Mouse (Mus musculus) MEL (cell line): ENCODE results near the gene Bzw2. TPM values are rescaled to one million over a fixed set of nuclear protein-coding genes. Genes with fewer than 3 reads are reported as not detected.

ENCODE experiments used
- DNase-seq: peaks from one replicate; pipeline ENCODE4 v3.0.0; 2011; ENCODE audit warnings: low read depth, low spot score
- H3K27ac ChIP-seq: 2 replicates; pipeline ENCODE4 v1.5.1; 2012; ENCODE audit warnings: low read depth, mild to moderate bottlenecking, control low read depth, low read length, moderate library complexity; ENCODE audit not compliant: control insufficient read depth
- H3K27me3 ChIP-seq, 2 experiments: fragments of 150-350 bp in 1 of 2; sonication (generic) in 1 of 2; 2 replicates each; pipeline ENCODE4 v1.6.1; 2012; ENCODE audit warnings: low read length in 2 of 2, mild to moderate bottlenecking in 2 of 2, improper control_type of control experiment in 1 of 2, moderate library complexity in 1 of 2; ENCODE audit not compliant: insufficient read depth in 2 of 2, control insufficient read depth in 1 of 2
- H3K36me3 ChIP-seq, 2 experiments: 2 replicates each; pipeline ENCODE4 v1.6.1; 2012 to 2014; ENCODE audit warnings: low read length in 2 of 2, improper control_type of control experiment in 1 of 2, inconsistent platforms in 1 of 2, mild to moderate bottlenecking in 1 of 2; ENCODE audit not compliant: insufficient read depth in 2 of 2, control insufficient read depth in 1 of 2
- H3K4me1 ChIP-seq, 2 experiments: fragments of 150-350 bp in 1 of 2; sonication (generic) in 1 of 2; 2 replicates each; pipeline ENCODE4 v1.6.1; 2012; ENCODE audit warnings: low read length in 2 of 2, improper control_type of control experiment in 1 of 2, mild to moderate bottlenecking in 1 of 2; ENCODE audit not compliant: insufficient read depth in 2 of 2, control insufficient read depth in 1 of 2
- H3K4me3 ChIP-seq, 2 experiments: fragments of 150-350 bp in 1 of 2; sonication (generic) in 1 of 2; 2 replicates each; pipeline ENCODE4 v1.5.1; 2012; ENCODE audit warnings: low read depth in 2 of 2, low read length in 2 of 2, mild to moderate bottlenecking in 2 of 2, moderate library complexity in 2 of 2, control low read depth in 1 of 2, improper control_type of control experiment in 1 of 2; ENCODE audit not compliant: control insufficient read depth in 1 of 2, insufficient read depth in 1 of 2
- H3K79me2 ChIP-seq: 2 replicates; pipeline ENCODE4 v1.6.1; 2012; ENCODE audit warnings: mild to moderate bottlenecking, low read length, moderate library complexity; ENCODE audit not compliant: control insufficient read depth, poor library complexity, insufficient read depth
- H3K9ac ChIP-seq: 2 replicates; pipeline ENCODE4 v1.6.1; 2012; ENCODE audit warnings: low read depth, mild to moderate bottlenecking, control low read depth, low read length, moderate library complexity; ENCODE audit not compliant: control insufficient read depth, poor library complexity, severe bottlenecking
- H3K9me3 ChIP-seq: fragments of 150-350 bp; sonication (generic); replicated peaks from 2 replicates; pipeline ENCODE4 v1.6.1; 2012; ENCODE audit warnings: mild to moderate bottlenecking, low read length, improper control_type of control experiment, moderate library complexity; ENCODE audit not compliant: insufficient read depth
- BHLHE40 ChIP-seq: IDR thresholded peaks from 2 replicates; pipeline ENCODE4 v1.6.1; 2012; ENCODE audit warnings: low read depth, mild to moderate bottlenecking, inconsistent platforms, low read length, improper control_type of control experiment, borderline replicate concordance
- CHD1 ChIP-seq: IDR thresholded peaks from 2 replicates; pipeline ENCODE4 v1.6.1; 2012; ENCODE audit warnings: low read depth, mild to moderate bottlenecking, inconsistent platforms, low read length, improper control_type of control experiment
- CHD2 ChIP-seq: IDR thresholded peaks from 2 replicates; pipeline ENCODE4 v1.6.1; 2011; ENCODE audit warnings: low read length, improper control_type of control experiment
- CTCF ChIP-seq, 3 experiments: IDR thresholded peaks in 2 of 3; conservative IDR thresholded peaks in 1 of 3; 2 replicates each; pipeline ENCODE4 v1.5.1; 2011 to 2012; ENCODE audit warnings: low read length in 3 of 3, low read depth in 2 of 3, mild to moderate bottlenecking in 2 of 3, improper control_type of control experiment in 1 of 3, inconsistent platforms in 1 of 3, mixed read lengths in 1 of 3, moderate library complexity in 1 of 3; ENCODE audit not compliant: control insufficient read depth in 1 of 3, insufficient read depth in 1 of 3, poor library complexity in 1 of 3, severe bottlenecking in 1 of 3
- E2F4 ChIP-seq: IDR thresholded peaks from 2 replicates; pipeline ENCODE4 v1.6.1; 2011; ENCODE audit warnings: low read depth, low read length, improper control_type of control experiment, borderline replicate concordance
- ELF1 ChIP-seq: IDR thresholded peaks from 2 replicates; pipeline ENCODE4 v1.6.1; 2014; ENCODE audit warnings: low read depth, mild to moderate bottlenecking, inconsistent platforms, low read length, improper control_type of control experiment, moderate library complexity
- EP300 ChIP-seq, 2 experiments: IDR thresholded peaks; 2 replicates each; pipeline ENCODE4 v1.6.1; 2011; ENCODE audit warnings: improper control_type of control experiment in 2 of 2, low read length in 2 of 2, low read depth in 1 of 2, mild to moderate bottlenecking in 1 of 2
- ETS1 ChIP-seq: IDR thresholded peaks from 2 replicates; pipeline ENCODE4 v1.6.1; 2012; ENCODE audit warnings: low read depth, mild to moderate bottlenecking, inconsistent platforms, low read length, improper control_type of control experiment, moderate library complexity
- GABPA ChIP-seq: IDR thresholded peaks from 2 replicates; pipeline ENCODE4 v1.6.1; 2012; ENCODE audit warnings: low read depth, mild to moderate bottlenecking, inconsistent platforms, low read length, improper control_type of control experiment, moderate library complexity
- GATA1 ChIP-seq: IDR thresholded peaks from 2 replicates; pipeline ENCODE4 v1.6.1; 2011; ENCODE audit warnings: low read depth, low read length, improper control_type of control experiment
- HCFC1 ChIP-seq: IDR thresholded peaks from 2 replicates; pipeline ENCODE4 v1.6.1; 2012; ENCODE audit warnings: low read depth, mild to moderate bottlenecking, inconsistent platforms, low read length, improper control_type of control experiment, moderate library complexity
- JUND ChIP-seq: IDR thresholded peaks from 2 replicates; pipeline ENCODE4 v1.6.1; 2011; ENCODE audit warnings: low read depth, mild to moderate bottlenecking, improper control_type of control experiment, low read length
- KAT2A ChIP-seq: conservative IDR thresholded peaks from 2 replicates; pipeline ENCODE4 v1.6.1; 2012; ENCODE audit warnings: low read depth, low read length, improper control_type of control experiment, inconsistent platforms
- MAFK ChIP-seq: IDR thresholded peaks from 2 replicates; pipeline ENCODE4 v1.6.1; 2011; ENCODE audit warnings: low read depth, mild to moderate bottlenecking, low read length, improper control_type of control experiment, borderline replicate concordance
- MAX ChIP-seq: IDR thresholded peaks from 2 replicates; pipeline ENCODE4 v1.6.1; 2011; ENCODE audit warnings: low read length, improper control_type of control experiment
- MAZ ChIP-seq: IDR thresholded peaks from 2 replicates; pipeline ENCODE4 v1.6.1; 2012; ENCODE audit warnings: low read depth, mild to moderate bottlenecking, inconsistent platforms, low read length, improper control_type of control experiment
- MEF2A ChIP-seq: IDR thresholded peaks from 2 replicates; pipeline ENCODE4 v1.6.1; 2014; ENCODE audit warnings: low read depth, mild to moderate bottlenecking, inconsistent platforms, low read length, improper control_type of control experiment; ENCODE audit not compliant: poor library complexity, insufficient replicate concordance, severe bottlenecking; ENCODE audit errors: extremely low read depth
- MXI1 ChIP-seq: IDR thresholded peaks from 2 replicates; pipeline ENCODE4 v1.6.1; 2011; ENCODE audit warnings: mild to moderate bottlenecking, low read depth, low read length, improper control_type of control experiment
- MYB ChIP-seq: IDR thresholded peaks from 2 replicates; pipeline ENCODE4 v1.6.1; 2011; ENCODE audit warnings: mild to moderate bottlenecking, low read depth, low read length, improper control_type of control experiment
- MYC ChIP-seq: IDR thresholded peaks from 2 replicates; pipeline ENCODE4 v1.6.1; 2011; ENCODE audit warnings: low read depth, mild to moderate bottlenecking, low read length, improper control_type of control experiment, moderate library complexity
- NELFE ChIP-seq: IDR thresholded peaks from 2 replicates; pipeline ENCODE4 v1.6.1; 2011; ENCODE audit warnings: low read depth, low read length, improper control_type of control experiment
- NRF1 ChIP-seq: IDR thresholded peaks from 2 replicates; pipeline ENCODE4 v1.6.1; 2014; ENCODE audit warnings: low read depth, mild to moderate bottlenecking, inconsistent platforms, low read length, improper control_type of control experiment, moderate library complexity; ENCODE audit not compliant: poor library complexity, insufficient read depth, severe bottlenecking
- POLR2A ChIP-seq, 2 experiments: IDR thresholded peaks; 2 replicates each; pipeline ENCODE4 v1.6.1; 2011 to 2012; ENCODE audit warnings: low read length in 2 of 2, mild to moderate bottlenecking in 2 of 2, control low read depth in 1 of 2, improper control_type of control experiment in 1 of 2, low read depth in 1 of 2, moderate library complexity in 1 of 2; ENCODE audit not compliant: control insufficient read depth in 1 of 2, insufficient read depth in 1 of 2, poor library complexity in 1 of 2
- POLR2AphosphoS2 ChIP-seq: IDR thresholded peaks from 2 replicates; pipeline ENCODE4 v1.6.1; 2011; ENCODE audit warnings: low read length, improper control_type of control experiment
- RAD21 ChIP-seq: IDR thresholded peaks from 2 replicates; pipeline ENCODE4 v1.6.1; 2011; ENCODE audit warnings: mild to moderate bottlenecking, low read depth, low read length, improper control_type of control experiment
- RCOR1 ChIP-seq: IDR thresholded peaks from 2 replicates; pipeline ENCODE4 v1.6.1; 2012; ENCODE audit warnings: low read depth, mild to moderate bottlenecking, inconsistent platforms, low read length, improper control_type of control experiment
- SIN3A ChIP-seq: IDR thresholded peaks from 2 replicates; pipeline ENCODE4 v1.6.1; 2012; ENCODE audit warnings: low read length, improper control_type of control experiment, inconsistent platforms
- TAL1 ChIP-seq: IDR thresholded peaks from 2 replicates; pipeline ENCODE4 v1.6.1; 2012; ENCODE audit warnings: mild to moderate bottlenecking, inconsistent platforms, low read length, moderate library complexity, mixed read lengths
- TBP ChIP-seq: IDR thresholded peaks from 2 replicates; pipeline ENCODE4 v1.8.0; 2011; ENCODE audit warnings: low read depth, low read length, improper control_type of control experiment
- TCF12 ChIP-seq: IDR thresholded peaks from 2 replicates; pipeline ENCODE4 v1.6.1; 2014; ENCODE audit warnings: low read depth, mild to moderate bottlenecking, inconsistent platforms, low read length, improper control_type of control experiment, moderate library complexity
- UBTF ChIP-seq: IDR thresholded peaks from 2 replicates; pipeline ENCODE4 v1.6.1; 2012; ENCODE audit warnings: low read depth, mild to moderate bottlenecking, inconsistent platforms, low read length, improper control_type of control experiment, moderate library complexity, borderline replicate concordance; ENCODE audit not compliant: insufficient read depth
- USF1 ChIP-seq: IDR thresholded peaks from 2 replicates; pipeline ENCODE4 v1.6.1; 2014; ENCODE audit warnings: low read depth, mild to moderate bottlenecking, inconsistent platforms, low read length, improper control_type of control experiment, moderate library complexity
- USF2 ChIP-seq, 2 experiments: IDR thresholded peaks; 2 replicates each; pipeline ENCODE4 v1.6.1; 2011 to 2012; ENCODE audit warnings: improper control_type of control experiment in 2 of 2, low read length in 2 of 2, borderline replicate concordance in 1 of 2, inconsistent platforms in 1 of 2, low read depth in 1 of 2, mild to moderate bottlenecking in 1 of 2; ENCODE audit not compliant: insufficient read depth in 1 of 2
- ZC3H11A ChIP-seq: IDR thresholded peaks from 2 replicates; pipeline ENCODE4 v1.6.1; 2012; ENCODE audit warnings: low read depth, mild to moderate bottlenecking, inconsistent platforms, low read length, improper control_type of control experiment
- ZKSCAN1 ChIP-seq: IDR thresholded peaks from 2 replicates; pipeline ENCODE4 v1.6.1; 2012; ENCODE audit warnings: low read depth, mild to moderate bottlenecking, inconsistent platforms, low read length, improper control_type of control experiment, moderate library complexity
- ZMIZ1 ChIP-seq: IDR thresholded peaks from 2 replicates; pipeline ENCODE4 v1.6.1; 2012; ENCODE audit warnings: low read depth, mild to moderate bottlenecking, inconsistent platforms, low read length, improper control_type of control experiment, moderate library complexity
- ZNF384 ChIP-seq: IDR thresholded peaks from 2 replicates; pipeline ENCODE4 v1.6.1; 2012; ENCODE audit warnings: low read depth, mild to moderate bottlenecking, inconsistent platforms, low read length, improper control_type of control experiment
- polyA plus RNA-seq, 2 experiments: library from polyadenylated mRNA; stranded (reverse) in 1 of 2; unstranded in 1 of 2; fragments of >175 nt in 1 of 2; fragments of >200 nt in 1 of 2; gene quantifications; 2 replicates each; pipeline versions ENCODE4 v1.2.1 to v1.2.4; 2012; ENCODE audit warnings: low replicate concordance in 2 of 2, low read depth in 1 of 2; ENCODE audit not compliant: insufficient read length in 2 of 2, insufficient read depth in 1 of 2, missing spikeins in 1 of 2
- total RNA-seq: library from RNA; depleted of rRNA; stranded (reverse); fragments of 300-350 nt; gene quantifications from 2 replicates; pipeline ENCODE4 v1.2.3, GENCODE M21; 2012

Bzw2 gene
- total and polyA plus RNA-seq, 3 experiments: 155 to 170 (median 157) TPM

DNA sequence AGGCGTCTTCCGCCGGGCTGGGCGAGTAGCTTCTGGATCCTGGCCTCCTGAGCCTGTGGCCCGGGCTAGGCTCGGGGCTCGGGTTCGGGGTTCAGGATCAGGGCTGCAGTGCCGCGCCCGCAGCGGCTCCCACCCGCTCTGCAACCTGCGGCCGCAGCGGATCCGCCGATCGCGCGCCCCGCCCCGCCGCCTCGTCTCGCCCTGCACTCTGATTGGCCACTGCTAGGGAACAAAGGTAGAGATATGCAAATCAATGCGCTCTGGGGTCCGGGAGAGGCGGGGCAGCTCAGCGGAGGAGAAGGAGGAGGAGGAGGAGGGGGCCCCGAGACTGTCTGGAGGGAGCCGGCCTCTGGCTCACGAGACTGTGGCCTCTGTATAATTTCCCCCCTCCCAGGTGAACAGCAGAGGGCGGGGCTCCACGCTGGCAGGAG, 115.5 kb downstream of the Bzw2 start, which contains the start of gene Tspan13:
Tspan13 (minus strand) TSS at position 153 of the 431 bp plus-strand sequence.
- DNase-seq: peak; percentile 95
- no peaks in the 10 kb centered on the region for H3K27me3 ChIP-seq
- peak within 1 kb of the TSS; percentile 6; the same call in 1 of the 2 replicates for H3K27ac ChIP-seq
- H3K36me3 ChIP-seq: peaks cover 0 to 11% of the 10 kb centered on the region in 2 experiments; a peak in 2 of 4 replicates
- no peaks in the 10 kb centered on the region for H3K9me3 ChIP-seq
- peaks cover 1% of the 10 kb centered on the region; the same call in 1 of the 2 replicates for H3K79me2 ChIP-seq
- H3K4me3 ChIP-seq: peak within 1 kb of the TSS; percentile 91 to 100
- H3K9ac ChIP-seq: peak within 1 kb of the TSS; percentile 80
- H3K4me1 ChIP-seq: peaks cover 8 to 13% of the 10 kb centered on the region in 2 experiments
- TF ChIP-seq USF1 (no peak), CHD1 (no peak), MXI1 (peak; percentile 29), TAL1 (no peak), EP300 (IDR thresholded peaks at IDR 0.05; ENCODE audit: low read depth in 1 of 2, low read length in 2 of 2) (no peak), GABPA (no peak), RAD21 (no peak), UBTF (no peak), HCFC1 (0 out of 2 replicates have a peak, but pooled peaks have one; percentile 15), BHLHE40 (peak; percentile 85), TCF12 (peak; percentile 65), RCOR1 (no peak), MYB (no peak), POLR2A (IDR thresholded peaks at IDR 0.05; ENCODE audit: control insufficient read depth in 1 of 2, insufficient read depth in 1 of 2, low read depth in 1 of 2, low read length in 2 of 2, poor library complexity in 1 of 2) (peak; percentile 76 to 81), GATA1 (peak; percentile 68; the same call in 1 of the 2 replicates), ZC3H11A (no peak), POLR2AphosphoS2 (peak; percentile 52; the same call in 1 of the 2 replicates), ZMIZ1 (peak; percentile 79), JUND (no peak), MEF2A (no peak), ZNF384 (no peak), TBP (0 out of 2 replicates have a peak, but pooled peaks have one; percentile 36), ETS1 (peak; percentile 31; the same call in 1 of the 2 replicates), MYC (no peak), USF2 (IDR thresholded peaks at IDR 0.05; ENCODE audit: borderline replicate concordance in 1 of 2, insufficient read depth in 1 of 2, low read depth in 1 of 2, low read length in 2 of 2) (no peak), MAFK (no peak), NRF1 (no peak), ZKSCAN1 (no peak), SIN3A (peak; percentile 38; the same call in 1 of the 2 replicates), KAT2A (no peak), NELFE (peak; percentile 76), MAZ (peak; percentile 83), ELF1 (peak; percentile 27; the same call in 1 of the 2 replicates), MAX (no peak; the same call in 1 of the 2 replicates), CHD2 (no peak), CTCF (IDR thresholded peaks at IDR 0.05 in 2 of 3, conservative IDR thresholded peaks at IDR 0.05 in 1 of 3; ENCODE audit: control insufficient read depth in 1 of 3, insufficient read depth in 1 of 3, low read depth in 2 of 3, low read length in 3 of 3, poor library complexity in 1 of 3, severe bottlenecking in 1 of 3) (no peak), E2F4 (no peak)
